Mouse (Mus musculus) embryo, embryonic 11 days (tissue): Measurements from ENCODE around the gene Slc17a3.

Experiments
- DNase-seq: peaks from one replicate; pipeline ENCODE4 v3.0.0-alpha.2; 2015

Slc17a3 gene

DNA sequence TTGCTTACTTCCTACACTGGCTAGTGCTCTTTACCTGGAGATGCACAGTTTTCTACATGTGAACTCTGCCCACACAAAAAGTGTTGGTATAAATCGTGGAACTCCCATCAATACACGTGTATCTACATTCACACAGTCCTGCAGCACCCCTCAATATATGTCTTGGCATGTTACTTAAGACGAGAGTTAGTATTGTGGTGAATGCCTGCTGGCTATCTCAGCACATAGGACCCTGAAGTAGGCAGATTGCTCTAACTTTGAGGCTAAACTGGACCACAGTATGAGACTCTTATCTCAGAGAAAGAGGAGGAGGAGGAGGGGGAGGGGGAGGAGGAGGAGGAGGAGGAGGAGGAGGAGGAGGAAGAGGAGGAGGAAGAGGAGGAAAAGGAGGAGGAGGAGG lies 39.9 kb downstream of the Slc17a3 start:
- DNase-seq: no peak

DNA sequence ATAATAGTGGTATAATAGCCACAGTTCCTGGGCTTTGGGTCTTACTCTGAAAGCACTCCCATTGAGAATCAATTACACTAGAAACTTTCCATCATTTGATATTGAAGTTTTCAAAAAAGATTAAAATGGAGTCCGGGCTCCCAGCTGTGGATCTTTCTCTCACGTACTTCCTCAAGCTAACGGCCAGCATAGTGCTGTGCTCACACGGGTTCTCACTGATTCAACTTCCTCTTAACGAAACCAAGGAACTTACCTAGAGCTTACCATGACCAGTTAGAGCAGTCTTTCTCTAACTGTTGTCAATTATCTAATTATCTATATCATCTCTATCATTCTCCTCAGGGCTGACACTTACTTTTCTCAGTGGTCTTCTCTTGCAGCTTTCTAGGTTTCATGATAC lies 40.4 kb downstream of the Slc17a3 start:
- DNase-seq: no peak

DNA sequence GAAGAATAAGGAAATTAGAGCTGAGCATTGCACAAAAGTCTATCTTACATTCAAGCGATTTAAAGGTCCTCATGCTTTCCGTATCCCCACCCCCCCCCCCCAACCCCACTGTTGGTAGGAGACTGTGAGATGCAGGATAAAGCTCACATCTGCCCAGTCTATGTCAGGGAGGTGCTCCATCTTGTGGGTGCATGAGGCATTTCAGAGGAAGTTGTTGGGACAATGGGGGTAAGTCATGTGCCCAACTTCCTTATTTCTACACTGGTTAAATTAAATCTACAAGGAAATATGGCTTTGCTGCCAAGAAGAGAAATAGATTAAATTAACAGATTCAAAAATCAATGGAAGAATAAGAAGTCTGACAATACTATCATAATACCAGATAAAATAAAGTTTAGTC lies 46.3 kb downstream of the Slc17a3 start:
- DNase-seq: peak; percentile 41

DNA sequence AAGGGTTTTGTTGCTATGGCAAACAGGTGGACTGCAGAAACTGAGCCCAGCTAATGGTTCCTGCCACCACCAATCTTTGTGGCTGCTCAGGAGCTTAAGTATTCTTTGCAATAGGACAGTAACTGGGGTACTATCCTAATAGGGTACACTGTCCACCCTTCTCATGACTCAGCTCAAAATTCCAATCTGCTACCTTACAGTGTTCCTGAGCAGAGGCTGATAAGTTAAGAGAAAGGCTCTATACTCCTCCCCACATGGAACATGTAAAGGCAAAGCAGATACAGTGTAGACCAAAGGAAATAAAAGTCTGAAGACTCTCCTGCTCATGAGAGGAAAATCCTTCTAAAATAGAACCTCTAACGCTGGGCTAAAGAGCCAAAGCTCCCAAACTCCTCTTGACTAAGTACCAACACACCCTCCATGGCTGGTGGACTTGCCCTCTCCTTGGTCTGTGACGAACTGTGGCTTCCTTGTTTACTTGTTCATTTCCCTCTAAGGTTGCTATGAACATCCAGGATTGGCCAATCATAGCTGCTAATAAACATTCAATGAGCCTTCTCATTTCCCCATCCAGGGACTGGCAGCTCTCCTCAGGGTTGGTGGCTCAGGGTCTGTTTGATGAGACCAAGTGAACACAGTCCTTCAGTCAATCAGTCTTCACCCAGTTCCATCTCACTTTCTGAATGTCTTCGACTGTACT lies 47.9 kb downstream of the Slc17a3 start:
- DNase-seq: no peak

DNA sequence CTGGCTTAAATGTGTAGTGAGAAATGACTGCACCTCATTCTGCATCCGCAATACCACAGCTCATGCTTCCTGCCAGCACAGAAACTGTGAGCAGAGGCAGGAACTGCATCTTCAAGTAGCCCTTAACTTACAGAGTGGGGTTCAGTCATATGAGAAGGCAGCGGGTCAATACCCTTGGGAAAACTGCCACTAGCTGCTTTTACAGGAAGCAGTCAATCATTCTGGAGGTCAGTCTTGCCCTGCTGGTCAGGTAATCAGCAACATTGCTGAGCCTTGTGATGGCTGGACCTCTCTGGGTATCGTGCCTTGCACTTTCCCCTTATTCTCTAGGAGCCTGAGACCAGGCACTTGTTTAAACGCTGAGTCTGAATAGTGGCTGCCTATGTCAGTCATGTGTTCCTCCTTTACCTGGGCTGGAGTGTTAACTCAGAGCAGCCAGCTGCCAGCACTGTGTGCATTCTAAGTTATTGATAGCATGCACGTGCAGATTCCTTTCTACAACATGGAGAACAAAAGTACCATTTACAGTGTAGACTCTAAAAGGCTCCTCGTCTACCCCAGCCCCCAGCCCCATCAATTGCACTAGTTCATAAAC lies 49.9 kb downstream of the Slc17a3 start:
- peak; percentile 52 for DNase-seq

DNA sequence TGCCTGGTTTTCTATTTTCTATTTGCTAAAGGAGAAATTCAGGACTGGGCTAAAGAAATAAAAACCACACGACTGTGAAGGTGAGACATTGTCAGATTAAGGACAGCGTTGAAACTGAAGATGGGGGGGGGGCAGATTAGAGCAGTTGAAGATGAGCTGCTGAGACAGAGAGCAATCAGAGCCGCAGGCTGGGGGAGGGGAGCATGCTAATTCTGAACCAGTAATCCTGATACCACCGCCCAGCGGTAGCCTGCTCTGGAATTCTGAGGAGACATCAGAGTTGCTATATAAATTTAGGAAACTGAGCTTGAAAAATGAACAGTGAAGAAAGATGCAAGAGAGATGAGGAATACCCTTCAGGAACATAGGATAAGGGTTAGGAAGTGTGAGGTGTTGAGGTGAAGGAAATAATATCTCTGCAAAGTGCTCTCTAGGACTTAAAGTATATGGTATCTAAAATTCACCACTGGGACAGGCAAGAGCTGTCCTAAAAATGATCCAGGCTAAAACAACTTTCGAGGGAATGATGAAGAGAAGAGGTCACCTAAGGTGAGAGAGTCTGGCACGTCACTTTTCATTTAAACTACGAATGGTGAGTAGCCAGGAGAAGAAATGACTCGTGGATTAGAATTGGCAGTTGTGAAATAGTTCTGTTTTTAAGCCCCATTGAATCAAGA lies 53.5 kb downstream of the Slc17a3 start:
- DNase-seq: peak; percentile 11

DNA sequence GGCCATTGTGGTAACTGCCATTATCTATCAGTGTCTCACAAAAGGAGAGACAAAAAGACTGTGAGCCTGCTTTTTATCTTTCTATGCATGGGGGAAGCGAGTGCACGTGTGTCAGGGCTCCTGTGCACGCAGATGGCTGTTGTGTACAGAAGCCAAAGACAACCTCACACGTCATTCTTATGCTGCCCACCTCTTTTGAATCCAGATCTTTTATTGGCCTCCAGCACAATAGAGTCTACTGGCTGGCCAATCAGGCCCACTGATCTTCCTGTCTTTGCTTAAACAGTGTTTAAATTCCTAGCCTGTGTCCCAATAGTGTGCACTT lies 54.0 kb downstream of the Slc17a3 start:
- DNase-seq: peak; percentile 26

DNA sequence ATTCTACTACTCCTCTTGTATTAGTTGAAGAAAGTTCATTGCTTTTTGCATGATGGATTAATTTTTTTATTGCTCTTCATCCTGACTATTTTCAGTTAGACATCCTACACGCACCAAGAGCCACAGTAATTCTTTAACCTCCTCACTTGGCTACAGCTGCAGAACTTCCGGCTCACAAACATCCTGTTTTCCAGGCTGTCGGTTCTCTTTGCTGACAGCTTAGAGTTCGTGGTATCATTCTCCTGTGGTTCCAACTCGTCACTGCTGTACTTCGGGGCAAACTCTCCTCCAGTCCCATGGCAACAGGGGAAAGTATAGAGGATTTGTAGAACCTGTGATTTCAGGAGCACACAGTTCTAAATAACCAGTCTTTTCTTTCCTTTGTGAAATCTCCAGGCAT lies 59.0 kb downstream of the Slc17a3 start:
- no peak for DNase-seq

DNA sequence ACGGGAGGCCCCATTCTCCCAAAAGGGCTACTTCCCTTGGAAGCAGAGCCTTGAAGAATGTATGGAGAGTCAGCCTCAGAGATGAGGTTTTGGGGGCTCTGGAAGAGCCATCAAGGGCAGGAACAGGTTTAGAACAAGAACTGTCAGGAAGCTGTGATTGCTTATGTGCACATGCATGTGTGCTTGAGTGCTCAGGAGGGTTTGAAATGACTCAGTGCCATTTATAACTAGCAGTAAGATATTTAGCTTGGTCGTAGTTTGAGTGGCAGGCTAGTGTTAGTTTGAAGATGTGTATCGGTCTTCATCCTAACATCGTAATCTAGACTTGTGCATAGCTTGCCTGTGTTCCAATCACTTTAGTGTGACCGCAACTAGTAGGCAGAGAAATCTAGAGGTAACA lies 67.7 kb downstream of the Slc17a3 start:
- no peak for DNase-seq

DNA sequence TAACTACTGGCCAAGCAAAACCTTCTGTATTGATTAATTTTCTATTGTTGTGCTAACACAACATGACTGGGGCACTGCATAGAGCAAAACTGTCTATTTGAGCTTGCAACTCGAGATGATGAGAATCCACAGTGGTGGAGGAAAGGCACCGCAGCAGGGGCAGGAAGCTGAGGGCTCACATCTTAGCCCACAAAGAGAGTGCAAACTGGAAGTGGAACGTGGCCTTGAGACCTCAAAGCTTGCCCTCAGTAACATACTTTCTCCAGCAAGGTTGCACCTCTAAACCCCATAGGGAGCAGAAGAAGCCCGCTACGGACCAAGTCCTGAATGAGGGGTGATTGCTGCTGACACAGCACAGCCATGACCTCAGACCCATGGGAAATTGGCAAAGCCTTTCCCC lies 70.9 kb downstream of the Slc17a3 start:
- no peak for DNase-seq
